Mouse (Mus musculus): ENCODE measurements around the gene Clec4a4. TPM values are rescaled to one million over a fixed set of nuclear protein-coding genes. Genes with fewer than 3 reads are reported as not detected.

Gene Clec4a4
- polyA plus RNA-seq, 1 experiment from 2014 or later: not detected

- Histone ChIP-seq H3K27ac (replicated peaks in 1 of 2; ENCODE audit: control insufficient read depth in 1 of 2, insufficient read depth in 1 of 2, low read depth in 2 of 2, low read length in 2 of 2) (no peak within 1 kb of the TSS), H3K36me3 (ENCODE audit: control insufficient read depth, insufficient read depth, low read length) (no peaks in the 10 kb centered on the region), H3K27me3 (ENCODE audit: control insufficient read depth, insufficient read depth, low read length) (no peaks in the 10 kb centered on the region), H3K4me3 (ENCODE audit: control insufficient read depth in 1 of 2, insufficient read depth in 1 of 2, low read depth in 1 of 2, low read length in 2 of 2) (no peak within 1 kb of the TSS), H3K9ac (ENCODE audit: low read length) (no peak within 1 kb of the TSS), H3K9me3 (ENCODE audit: control insufficient read depth, low read length) (0 out of 2 replicates have a peak, but pooled peaks cover 7% of the 10 kb centered on the region), H3K4me1 (ENCODE audit: control insufficient read depth in 2 of 2, insufficient read depth in 2 of 2, low read length in 2 of 2) (no peaks in the 10 kb centered on the region), H3K4me2 (ENCODE audit: low read length) (no peak within 1 kb of the TSS)
- no peak for ATAC-seq (ENCODE audit: insufficient number of reproducible peaks, insufficient read depth, low FRiP score, low read depth)
- WGBS: 61% methylated on average over 2 of the region's 2 CpGs
Measured at GRCm38 (mm10) chr6:123049742-123050372, 59.7 kb downstream of the Clec4a4 start, which contains the start of gene Clec4b1. TSS of gene Clec4b1 (plus strand) at chr6:123049962.

Other genes with a start within 250 kb of the Clec4a4 start
- gene Slc2a3, start 188.7 kb upstream of the Clec4a4 start, polyA plus RNA-seq (2014; fragmentation: Nextera tagmentation; extraction: Ambion mirVana): 10.3 and 10.7 TPM in 2 replicates
- gene Foxj2, start 170.5 kb upstream of the Clec4a4 start, polyA plus RNA-seq (2014; fragmentation: Nextera tagmentation; extraction: Ambion mirVana): 7.8 and 7.9 TPM in 2 replicates
- 3.1 and 4.2 TPM in 2 replicates for gene C3ar1, start 134.2 kb upstream of the Clec4a4 start, polyA plus RNA-seq (2014; fragmentation: Nextera tagmentation; extraction: Ambion mirVana)
- gene Necap1, start 115.9 kb upstream of the Clec4a4 start, polyA plus RNA-seq (2014; fragmentation: Nextera tagmentation; extraction: Ambion mirVana): 54.8 and 55.0 TPM in 2 replicates
- 2.1 and 2.3 TPM in 2 replicates for gene Clec4a1, start 68.5 kb upstream of the Clec4a4 start, polyA plus RNA-seq (2014; fragmentation: Nextera tagmentation; extraction: Ambion mirVana)
- 2.1 and 3.7 TPM in 2 replicates for gene Clec4a3, start 37.9 kb upstream of the Clec4a4 start, polyA plus RNA-seq (2014; fragmentation: Nextera tagmentation; extraction: Ambion mirVana)
- gene Clec4b1, start 59.6 kb downstream of the Clec4a4 start, polyA plus RNA-seq (2014; fragmentation: Nextera tagmentation; extraction: Ambion mirVana): not detected in 2 replicates
- 2.4 TPM in 2 replicates for gene Clec4a2, start 116.1 kb downstream of the Clec4a4 start, polyA plus RNA-seq (2014; fragmentation: Nextera tagmentation; extraction: Ambion mirVana)
- gene Clec4b2, start 182.5 kb downstream of the Clec4a4 start, polyA plus RNA-seq (2014; fragmentation: Nextera tagmentation; extraction: Ambion mirVana): not detected in 2 replicates
- 3.8 and 5.7 TPM in 2 replicates for gene Clec4n, start 239.5 kb downstream of the Clec4a4 start, polyA plus RNA-seq (2014; fragmentation: Nextera tagmentation; extraction: Ambion mirVana)

Measured in heart, embryonic 14.5 days (tissue).